Mouse (Mus musculus): ENCODE measurements around the gene Ube2d1.

DNA sequence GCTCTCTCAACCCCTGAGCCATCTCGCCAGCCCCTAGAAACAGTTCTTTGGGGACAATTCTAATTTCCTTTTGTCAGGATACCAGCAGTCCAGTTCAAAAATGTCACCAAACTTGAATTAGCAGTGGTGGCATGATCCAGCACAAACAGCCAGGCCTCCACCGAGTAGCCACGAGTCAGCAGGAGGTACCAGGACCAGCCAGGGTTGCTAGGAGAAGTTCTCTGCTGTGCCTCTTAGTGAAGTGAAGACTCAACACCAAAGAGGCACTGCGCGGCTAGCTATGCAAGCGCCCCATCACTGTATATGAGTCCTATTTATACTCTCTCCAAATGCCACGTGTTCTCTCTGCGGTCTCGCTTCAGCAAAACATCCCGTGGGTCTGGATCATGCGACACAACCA lies 31.0 kb upstream of the Ube2d1 start:
- no peak for TF ChIP-seq POLR2A (IDR thresholded peaks at IDR 0.05; ENCODE audit: extremely low read depth, insufficient read depth, low read length)
- TF ChIP-seq CTCF (IDR thresholded peaks at IDR 0.05; ENCODE audit: extremely low read depth, insufficient read depth, low read length), result no peak
